Mouse (Mus musculus) myocyte (in vitro differentiated cells): ENCODE results near the gene Zswim8.

Experiments used
- CEBPB ChIP-seq: IDR thresholded peaks from 2 replicates; pipeline ENCODE4 v1.6.1; 2011; ENCODE audit warnings: mild to moderate bottlenecking, moderate library complexity; ENCODE audit not compliant: poor library complexity, insufficient read depth, severe bottlenecking
- E2F4 ChIP-seq: IDR thresholded peaks from one replicate; pipeline ENCODE4 v1.6.1; 2011; ENCODE audit warnings: mild to moderate bottlenecking, control low read depth, moderate library complexity; ENCODE audit not compliant: insufficient read depth
- MAX ChIP-seq: IDR thresholded peaks from one replicate; pipeline ENCODE4 v1.6.1; 2011; ENCODE audit warnings: low read depth, mild to moderate bottlenecking, control low read depth
- MYOD1 ChIP-seq, 3 experiments: IDR thresholded peaks; one replicate each; pipeline ENCODE4 v1.6.1; 2011; ENCODE audit warnings: control low read depth in 2 of 3, low read depth in 2 of 3, mild to moderate bottlenecking in 2 of 3, moderate library complexity in 1 of 3; ENCODE audit not compliant: insufficient read length in 2 of 3, control insufficient read depth in 1 of 3
- POLR2A ChIP-seq: IDR thresholded peaks from one replicate; pipeline ENCODE4 v1.6.1; 2011; ENCODE audit warnings: low read depth, mild to moderate bottlenecking, control low read depth, moderate library complexity; ENCODE audit not compliant: insufficient read length
- POLR2AphosphoS2 ChIP-seq: IDR thresholded peaks from one replicate; pipeline ENCODE4 v1.6.1; 2011; ENCODE audit warnings: low read depth, control low read depth; ENCODE audit not compliant: insufficient read length
- SRF ChIP-seq: IDR thresholded peaks from one replicate; pipeline ENCODE4 v1.6.1; 2011; ENCODE audit warnings: low read depth; ENCODE audit not compliant: control insufficient read depth, insufficient read length
- TCF12 ChIP-seq: IDR thresholded peaks from one replicate; pipeline ENCODE4 v1.6.1; 2011; ENCODE audit warnings: mild to moderate bottlenecking, control low read depth; ENCODE audit not compliant: poor library complexity, insufficient read depth, severe bottlenecking
- TCF3 ChIP-seq: IDR thresholded peaks from one replicate; pipeline ENCODE4 v1.6.1; 2011; ENCODE audit warnings: low read depth, control low read depth; ENCODE audit not compliant: insufficient read length
- USF1 ChIP-seq: IDR thresholded peaks from one replicate; pipeline ENCODE4 v1.6.1; 2011; ENCODE audit warnings: low read depth, mild to moderate bottlenecking, control low read depth, moderate library complexity

DNA sequence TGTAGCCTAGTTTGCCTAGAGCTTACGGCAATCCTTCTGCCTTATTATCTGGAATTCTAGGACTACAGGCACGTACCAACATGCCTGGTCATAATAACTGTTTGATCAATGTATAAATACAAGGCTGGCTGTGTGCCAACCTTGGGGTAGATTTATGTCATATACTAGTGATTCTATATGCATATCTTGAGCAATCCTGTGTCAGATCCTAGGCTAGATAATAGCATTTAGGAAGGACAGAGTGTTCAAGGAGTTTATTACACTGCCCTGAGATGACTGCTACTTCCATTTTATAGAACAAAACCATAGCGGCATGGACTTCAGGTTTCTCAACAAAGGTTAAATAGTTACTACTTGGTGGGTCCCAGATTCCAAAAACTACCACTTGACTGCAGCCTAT lies 64.6 kb downstream of the Zswim8 start:
- TF ChIP-seq POLR2A (no peak), USF1 (no peak), TCF12 (no peak), MAX (no peak), E2F4 (no peak), POLR2AphosphoS2 (no peak), CEBPB (no peak), SRF (no peak), TCF3 (no peak), MYOD1 (IDR thresholded peaks at IDR 0.05; ENCODE audit: control insufficient read depth in 1 of 3, insufficient read length in 2 of 3, low read depth in 2 of 3) (no peak)
